ENCODE assay signal across 14 mouse cellular contexts in the genomic region with DNA sequence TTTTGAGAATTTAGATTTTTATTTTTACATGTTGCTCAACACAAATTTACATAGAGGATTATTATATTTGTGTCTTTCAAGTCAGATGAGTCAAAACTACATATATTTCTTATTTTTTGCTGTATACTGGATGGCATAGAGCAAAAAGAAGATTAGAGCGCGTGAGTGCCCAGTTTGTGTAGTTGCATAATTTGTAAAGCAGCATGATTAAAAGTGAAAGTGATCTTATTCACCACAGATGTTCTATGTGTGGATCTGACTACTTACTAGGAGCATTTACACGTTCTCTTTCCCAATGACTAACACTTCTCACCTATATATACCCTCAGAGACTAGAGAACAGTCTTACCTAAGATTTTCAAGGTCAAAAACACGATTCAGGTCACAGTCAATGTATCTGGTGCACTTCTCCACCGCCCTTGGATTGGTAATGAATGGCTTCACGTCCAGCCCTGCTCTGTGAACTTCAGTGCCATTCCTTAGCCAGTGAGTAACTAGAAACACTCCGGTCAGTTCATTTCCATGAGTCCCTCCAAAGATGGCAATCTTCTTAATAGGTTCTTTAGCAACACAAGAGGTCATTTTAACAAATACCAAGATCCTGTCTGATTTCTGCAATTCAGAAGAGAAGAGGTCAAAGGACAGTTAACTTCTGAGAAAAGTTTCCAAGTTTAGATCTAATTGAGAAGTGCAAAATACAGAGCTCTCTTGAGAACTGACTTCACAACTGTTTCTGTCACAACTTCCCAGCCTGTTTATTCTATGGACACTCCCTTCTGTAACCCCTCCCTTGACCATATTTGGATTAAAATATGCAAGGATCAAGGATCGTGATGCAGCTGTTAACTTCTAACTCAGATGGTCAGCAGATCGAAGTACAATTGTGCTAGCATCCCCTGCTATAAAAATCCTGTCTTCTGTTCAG. TPM values are rescaled to one million over a fixed set of nuclear protein-coding genes. Genes with fewer than 3 reads are reported as not detected.
DNase-seq lines count a peak whose midpoint lies in the region; ATAC-seq and TF ChIP-seq lines count a peak whose summit lies in the region.
"Had no signal": no experiment of that assay in that cellular context is flagged by ENCODE, and none has a peak within 500 bp of the region (broad histone marks: within the 10 kb centered on the region; RNA-seq: fewer than 3 reads in every experiment).

No protein-coding gene starts in this region.

- no peak for TF ChIP-seq CTCF in left cerebral cortex, adult 2 months (IDR thresholded peaks at IDR 0.05)
- TF ChIP-seq CTCF in small intestine, adult 2 months (IDR thresholded peaks at IDR 0.05; ENCODE audit: extremely low read depth, insufficient read length, insufficient replicate concordance, low read depth, low read length), result no peak
- TF ChIP-seq CTCF in midbrain, postnatal 0 days (IDR thresholded peaks at IDR 0.05), result no peak

- ATAC-seq in midbrain, postnatal 0 days (ENCODE audit: low FRiP score), result no peak
- ATAC-seq: inflammation-experienced regulatory T-cells, adult 6 months had no signal

- no peaks in the 10 kb centered on the region for H3K9me3 ChIP-seq in midbrain, postnatal 0 days (ENCODE audit: low read length)
- H3K9me3 ChIP-seq: embryonic facial prominence, embryonic 15.5 days had no signal

- no peak for DNase-seq in left cerebral cortex, adult 2 months (ENCODE audit: extremely low spot score in 1 of 2, low spot score in 2 of 2)
- DNase-seq in left cerebral cortex, postnatal 14 days (ENCODE audit: low spot score in 2 of 2), result no peak
- DNase-seq in MEL-GATA-1-ER (ENCODE audit: extremely low read depth, low read depth), result peak; percentile 38
- peak; percentile 62 to 75 for DNase-seq in kidney, adult 8-10 months
- DNase-seq in cerebellum, adult 9-11 months, result no peak
- DNase-seq in midbrain, postnatal 0 days (ENCODE audit: low spot score), result no peak
- DNase-seq: adrenal gland, postnatal 36 days; cerebellum, adult 9-10 months; right cerebral cortex, postnatal 25 days had no signal

- H3K27me3 ChIP-seq in small intestine, adult 2 months (ENCODE audit: control insufficient read depth, insufficient read depth, low read length), result no peaks in the 10 kb centered on the region
- no peaks in the 10 kb centered on the region for H3K27me3 ChIP-seq in midbrain, postnatal 0 days (ENCODE audit: insufficient read depth, low read length)
- H3K27me3 ChIP-seq: embryonic facial prominence, embryonic 15.5 days had no signal

- H3K9ac ChIP-seq in midbrain, postnatal 0 days (replicated peaks; ENCODE audit: low read length, poor library complexity, severe bottlenecking), result no peak overlapping the region
- H3K9ac ChIP-seq: embryonic facial prominence, embryonic 15.5 days had no signal

- peaks cover 9% of the 10 kb centered on the region; the same call in 1 of the 2 replicates for H3K4me1 ChIP-seq in small intestine, adult 2 months (ENCODE audit: control insufficient read depth, insufficient read depth, insufficient read length, low read length)
- no peaks in the 10 kb centered on the region for H3K4me1 ChIP-seq in midbrain, postnatal 0 days (ENCODE audit: insufficient read depth, low read length)

- TF ChIP-seq POLR2A in small intestine, adult 2 months (IDR thresholded peaks at IDR 0.05; ENCODE audit: low read depth, low read length), result no peak

- WGBS in small intestine, adult 2 months, result 26% methylated on average over 9 of the region's 9 CpGs
- 73% methylated on average over 9 of the region's 9 CpGs for WGBS in midbrain, postnatal 0 days

- H3K4me3 ChIP-seq in left cerebral cortex, adult 2 months, result peak overlapping the region; percentile 26; the same call in 1 of the 2 replicates
- peak overlapping the region; percentile 43; the same call in 1 of the 2 replicates for H3K4me3 ChIP-seq in small intestine, adult 2 months (ENCODE audit: low read depth, low read length)
- no peak overlapping the region for H3K4me3 ChIP-seq in midbrain, postnatal 0 days (ENCODE audit: low read depth, low read length)
- H3K4me3 ChIP-seq: embryonic facial prominence, embryonic 15.5 days had no signal

- peaks cover 14% of the 10 kb centered on the region for H3K36me3 ChIP-seq in small intestine, adult 2 months (ENCODE audit: control insufficient read depth, insufficient read depth, low read length)
- H3K36me3 ChIP-seq in midbrain, postnatal 0 days (ENCODE audit: insufficient read depth, low read length), result no peaks in the 10 kb centered on the region
- H3K36me3 ChIP-seq: embryonic facial prominence, embryonic 15.5 days had no signal

- peak overlapping the region; percentile 66 for H3K27ac ChIP-seq in left cerebral cortex, adult 2 months
- H3K27ac ChIP-seq in small intestine, adult 2 months (ENCODE audit: insufficient read depth, low read depth, low read length), result peak overlapping the region; percentile 99
- H3K27ac ChIP-seq in midbrain, postnatal 0 days (ENCODE audit: low read depth, low read length), result no peak overlapping the region
- H3K27ac ChIP-seq: embryonic facial prominence, embryonic 15.5 days had no signal

- intact Hi-C loops in left cerebral cortex, adult 2 months (cut with DNase I), result no loop called here
- intact Hi-C loops in left cerebral cortex, postnatal 14 days (cut with DNase I), result no loop called here

- H3K4me2 ChIP-seq in midbrain, postnatal 0 days (ENCODE audit: low read depth, low read length, poor library complexity, severe bottlenecking), result no peak overlapping the region
- H3K4me2 ChIP-seq: embryonic facial prominence, embryonic 15.5 days had no signal

RNA-seq across cellular contexts. Expression of a gene that starts 5.2 kb away (rescaled TPM):
- total RNA-seq in left cerebral cortex, adult 2 months (2021), result 10 to 100 TPM in 1 of 2 experiments, 1 to 10 TPM in 1; 8.9 to 10.4 TPM
- total RNA-seq in left cerebral cortex, postnatal 14 days (2021), result 1 to 10 TPM; 3.2 to 4.0 TPM
- 1.4 and 9.3 TPM in 2 replicates for polyA plus RNA-seq in small intestine, adult 2 months (2012; rRNA removed)
- total RNA-seq in midbrain, postnatal 0 days (2014; rRNA removed), result 3.0 and 3.9 TPM in 2 replicates
- polyA plus RNA-seq in midbrain, postnatal 0 days (2015; fragmentation: Nextera tagmentation; extraction: Ambion mirVana), result 4.2 and 5.0 TPM in 2 replicates
- polyA plus RNA-seq: inflammation-experienced regulatory T-cells, adult 6 months had no signal

RNA-seq across cellular contexts. Expression of a gene that starts 5.4 kb away (rescaled TPM):
- total RNA-seq in left cerebral cortex, adult 2 months (2021), result not detected
- total RNA-seq in left cerebral cortex, postnatal 14 days (2021), result not detected
- polyA plus RNA-seq in small intestine, adult 2 months (2012; rRNA removed), result not detected in 2 replicates
- not detected in 2 replicates for total RNA-seq in midbrain, postnatal 0 days (2014; rRNA removed)
- polyA plus RNA-seq in midbrain, postnatal 0 days (2015; fragmentation: Nextera tagmentation; extraction: Ambion mirVana), result not detected in 2 replicates
- total RNA-seq: adrenal gland, postnatal 36 days; left cerebral cortex, postnatal 36 days had no signal
- polyA plus RNA-seq: embryonic facial prominence, embryonic 15.5 days; heart, embryonic 14.5 days; inflammation-experienced regulatory T-cells, adult 6 months had no signal

RNA-seq across cellular contexts. Expression of a gene that starts 5.4 kb away (rescaled TPM):
- total RNA-seq in left cerebral cortex, adult 2 months (2021), result not detected
- total RNA-seq in left cerebral cortex, postnatal 14 days (2021), result not detected
- not detected in 2 replicates for polyA plus RNA-seq in small intestine, adult 2 months (2012; rRNA removed)
- total RNA-seq in midbrain, postnatal 0 days (2014; rRNA removed), result not detected in 2 replicates
- polyA plus RNA-seq in midbrain, postnatal 0 days (2015; fragmentation: Nextera tagmentation; extraction: Ambion mirVana), result 0.16 and 0.31 TPM in 2 replicates
- total RNA-seq: left cerebral cortex, postnatal 36 days had no signal
- polyA plus RNA-seq: embryonic facial prominence, embryonic 15.5 days; heart, embryonic 14.5 days; inflammation-experienced regulatory T-cells, adult 6 months had no signal

RNA-seq across cellular contexts. Expression of a gene that starts 26.4 kb away (rescaled TPM):
- total RNA-seq in left cerebral cortex, adult 2 months (2021), result not detected
- not detected for total RNA-seq in left cerebral cortex, postnatal 14 days (2021)
- 0.22 TPM in 1 of 2 replicates, not detected in the other for polyA plus RNA-seq in small intestine, adult 2 months (2012; rRNA removed)
- not detected in 2 replicates for total RNA-seq in midbrain, postnatal 0 days (2014; rRNA removed)
- polyA plus RNA-seq in midbrain, postnatal 0 days (2015; fragmentation: Nextera tagmentation; extraction: Ambion mirVana), result not detected in 2 replicates
- total RNA-seq: left cerebral cortex, postnatal 36 days had no signal
- polyA plus RNA-seq: embryonic facial prominence, embryonic 15.5 days; heart, embryonic 14.5 days; inflammation-experienced regulatory T-cells, adult 6 months had no signal

RNA-seq across cellular contexts. Expression of a gene that starts 46.9 kb away (rescaled TPM):
- total RNA-seq in left cerebral cortex, adult 2 months (2021), result not detected
- total RNA-seq in left cerebral cortex, postnatal 14 days (2021), result not detected
- not detected in 2 replicates for polyA plus RNA-seq in small intestine, adult 2 months (2012; rRNA removed)
- not detected in 2 replicates for total RNA-seq in midbrain, postnatal 0 days (2014; rRNA removed)
- not detected in 2 replicates for polyA plus RNA-seq in midbrain, postnatal 0 days (2015; fragmentation: Nextera tagmentation; extraction: Ambion mirVana)
- total RNA-seq: adrenal gland, postnatal 36 days; left cerebral cortex, postnatal 36 days had no signal
- polyA plus RNA-seq: heart, embryonic 14.5 days; inflammation-experienced regulatory T-cells, adult 6 months had no signal

Comparison
In these comparisons a context has a peak if more than half of its experiments do, and no peak if none do; other contexts are left out.
1. DNase-seq: peak in MEL-GATA-1-ER (single experiment) and kidney, adult 8-10 months (2 of 2); none in left cerebral cortex, adult 2 months (0 of 2), left cerebral cortex, postnatal 14 days (0 of 2), cerebellum, adult 9-11 months (single experiment) and midbrain, postnatal 0 days (single experiment).